Mouse (Mus musculus): ENCODE measurements around the gene Pxdc1. TPM values are rescaled to one million over a fixed set of nuclear protein-coding genes. Genes with fewer than 3 reads are reported as not detected.

The Pxdc1 gene
- polyA plus RNA-seq, 1 experiment from 2014 or later, result 11.7 TPM

DNA sequence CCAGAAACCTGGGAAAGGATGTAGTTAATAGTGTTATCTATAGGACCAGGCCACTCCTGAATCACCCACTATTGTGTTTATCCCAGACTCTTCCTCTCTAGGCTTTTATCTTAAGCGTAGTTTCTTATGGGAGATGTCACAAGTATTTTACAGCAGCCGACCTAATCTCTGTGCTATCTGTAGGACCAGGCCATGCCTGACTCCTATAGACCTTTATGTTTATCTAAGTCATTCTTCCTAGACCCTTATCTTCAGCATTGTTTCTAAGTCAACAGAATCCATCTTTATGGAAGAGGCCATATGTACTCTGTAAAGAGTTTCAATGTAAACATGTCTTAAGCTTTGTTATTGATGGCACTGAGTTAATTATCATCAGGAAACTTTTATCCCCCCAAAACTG lies 50.5 kb downstream of the Pxdc1 start:
- no peaks in the 10 kb centered on the region for H3K27me3 ChIP-seq (replicated peaks; ENCODE audit: control insufficient read depth, insufficient read depth, low read length)
- no peak overlapping the region for H3K4me3 ChIP-seq (ENCODE audit: low read depth, low read length)
- ATAC-seq (replicated peaks; ENCODE audit: low FRiP score) (no peak), DNase-seq (ENCODE audit: low spot score) (no peak)
- WGBS, result 10% methylated on average over 2 of the region's 2 CpGs
- no peak overlapping the region for H3K9ac ChIP-seq (ENCODE audit: low read depth, low read length)
- no peaks in the 10 kb centered on the region for H3K36me3 ChIP-seq (ENCODE audit: control insufficient read depth, insufficient read depth, low read length)
- no peaks in the 10 kb centered on the region for H3K9me3 ChIP-seq (ENCODE audit: control insufficient read depth, low read length)
- no peak overlapping the region for H3K4me2 ChIP-seq
- no peak overlapping the region for H3K27ac ChIP-seq (ENCODE audit: low read depth, low read length)
- no peaks in the 10 kb centered on the region for H3K4me1 ChIP-seq (replicated peaks; ENCODE audit: control insufficient read depth, insufficient read depth, low read length)

DNA sequence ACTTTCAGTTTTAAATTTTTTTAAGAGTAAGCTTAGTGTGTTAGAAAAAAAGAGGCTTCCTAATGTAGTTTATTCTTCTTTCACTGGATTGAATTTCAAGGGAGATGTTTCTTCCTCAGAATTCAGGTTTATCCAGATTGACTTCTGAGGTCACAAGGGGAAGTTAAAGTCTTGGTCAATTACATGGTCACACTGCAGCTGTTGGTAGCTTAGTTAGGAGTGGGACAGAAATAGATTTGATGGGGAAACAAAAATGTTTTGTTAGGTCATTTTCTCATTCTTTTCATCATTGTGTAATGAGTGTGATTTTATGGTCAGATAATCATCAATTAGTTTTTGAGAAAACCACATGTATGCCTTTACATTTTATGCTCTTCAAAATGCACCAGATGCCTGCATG lies 56.5 kb downstream of the Pxdc1 start:
- no peaks in the 10 kb centered on the region for H3K27me3 ChIP-seq (replicated peaks; ENCODE audit: control insufficient read depth, insufficient read depth, low read length)
- no peaks in the 10 kb centered on the region for H3K4me1 ChIP-seq (replicated peaks; ENCODE audit: control insufficient read depth, insufficient read depth, low read length)
- H3K9me3 ChIP-seq (ENCODE audit: control insufficient read depth, low read length), result no peaks in the 10 kb centered on the region
- ATAC-seq (replicated peaks; ENCODE audit: low FRiP score) (no peak), DNase-seq (ENCODE audit: low spot score) (no peak)
- H3K9ac ChIP-seq (ENCODE audit: low read depth, low read length), result no peak overlapping the region
- no peak overlapping the region for H3K4me3 ChIP-seq (ENCODE audit: low read depth, low read length)
- H3K36me3 ChIP-seq (ENCODE audit: control insufficient read depth, insufficient read depth, low read length), result no peaks in the 10 kb centered on the region
- H3K27ac ChIP-seq (ENCODE audit: low read depth, low read length), result no peak overlapping the region
- H3K4me2 ChIP-seq, result no peak overlapping the region

Other genes with a start within 250 kb of the Pxdc1 start
- gene Fam50b, start 81.4 kb upstream of the Pxdc1 start, polyA plus RNA-seq (2014; fragmentation: Nextera tagmentation; extraction: Ambion mirVana), result not detected in 2 replicates
- gene Prpf4b, start 221.8 kb upstream of the Pxdc1 start, polyA plus RNA-seq (2014; fragmentation: Nextera tagmentation; extraction: Ambion mirVana), result 97.7 and 99.3 TPM in 2 replicates